Mouse (Mus musculus) MEL (cell line): ENCODE measurements around the gene Eif1ad. TPM values are rescaled to one million over a fixed set of nuclear protein-coding genes. Genes with fewer than 3 reads are reported as not detected.
A peak's percentile ranks its signal among the peaks of the same experiment; 100 is the strongest.

ENCODE experiments used
- DNase-seq: peaks from one replicate; pipeline ENCODE4 v3.0.0; 2011; ENCODE audit warnings: low read depth, low spot score
- H3K27ac ChIP-seq: 2 replicates; pipeline ENCODE4 v1.5.1; 2012; ENCODE audit warnings: low read depth, mild to moderate bottlenecking, control low read depth, low read length, moderate library complexity; ENCODE audit not compliant: control insufficient read depth
- H3K27me3 ChIP-seq, 2 experiments: fragments of 150-350 bp in 1 of 2; sonication (generic) in 1 of 2; 2 replicates each; pipeline ENCODE4 v1.6.1; 2012; ENCODE audit warnings: low read length in 2 of 2, mild to moderate bottlenecking in 2 of 2, improper control_type of control experiment in 1 of 2, moderate library complexity in 1 of 2; ENCODE audit not compliant: insufficient read depth in 2 of 2, control insufficient read depth in 1 of 2
- H3K36me3 ChIP-seq, 2 experiments: 2 replicates each; pipeline ENCODE4 v1.6.1; 2012 to 2014; ENCODE audit warnings: low read length in 2 of 2, improper control_type of control experiment in 1 of 2, inconsistent platforms in 1 of 2, mild to moderate bottlenecking in 1 of 2; ENCODE audit not compliant: insufficient read depth in 2 of 2, control insufficient read depth in 1 of 2
- H3K4me1 ChIP-seq, 2 experiments: fragments of 150-350 bp in 1 of 2; sonication (generic) in 1 of 2; 2 replicates each; pipeline ENCODE4 v1.6.1; 2012; ENCODE audit warnings: low read length in 2 of 2, improper control_type of control experiment in 1 of 2, mild to moderate bottlenecking in 1 of 2; ENCODE audit not compliant: insufficient read depth in 2 of 2, control insufficient read depth in 1 of 2
- H3K4me3 ChIP-seq, 2 experiments: fragments of 150-350 bp in 1 of 2; sonication (generic) in 1 of 2; 2 replicates each; pipeline ENCODE4 v1.5.1; 2012; ENCODE audit warnings: low read depth in 2 of 2, low read length in 2 of 2, mild to moderate bottlenecking in 2 of 2, moderate library complexity in 2 of 2, control low read depth in 1 of 2, improper control_type of control experiment in 1 of 2; ENCODE audit not compliant: control insufficient read depth in 1 of 2, insufficient read depth in 1 of 2
- H3K79me2 ChIP-seq: 2 replicates; pipeline ENCODE4 v1.6.1; 2012; ENCODE audit warnings: mild to moderate bottlenecking, low read length, moderate library complexity; ENCODE audit not compliant: control insufficient read depth, poor library complexity, insufficient read depth
- H3K9ac ChIP-seq: 2 replicates; pipeline ENCODE4 v1.6.1; 2012; ENCODE audit warnings: low read depth, mild to moderate bottlenecking, control low read depth, low read length, moderate library complexity; ENCODE audit not compliant: control insufficient read depth, poor library complexity, severe bottlenecking
- H3K9me3 ChIP-seq: fragments of 150-350 bp; sonication (generic); replicated peaks from 2 replicates; pipeline ENCODE4 v1.6.1; 2012; ENCODE audit warnings: mild to moderate bottlenecking, low read length, improper control_type of control experiment, moderate library complexity; ENCODE audit not compliant: insufficient read depth
- BHLHE40 ChIP-seq: IDR thresholded peaks from 2 replicates; pipeline ENCODE4 v1.6.1; 2012; ENCODE audit warnings: low read depth, mild to moderate bottlenecking, inconsistent platforms, low read length, improper control_type of control experiment, borderline replicate concordance
- CTCF ChIP-seq, 3 experiments: IDR thresholded peaks in 2 of 3; conservative IDR thresholded peaks in 1 of 3; 2 replicates each; pipeline ENCODE4 v1.5.1; 2011 to 2012; ENCODE audit warnings: low read length in 3 of 3, low read depth in 2 of 3, mild to moderate bottlenecking in 2 of 3, improper control_type of control experiment in 1 of 3, inconsistent platforms in 1 of 3, mixed read lengths in 1 of 3, moderate library complexity in 1 of 3; ENCODE audit not compliant: control insufficient read depth in 1 of 3, insufficient read depth in 1 of 3, poor library complexity in 1 of 3, severe bottlenecking in 1 of 3
- E2F4 ChIP-seq: IDR thresholded peaks from 2 replicates; pipeline ENCODE4 v1.6.1; 2011; ENCODE audit warnings: low read depth, low read length, improper control_type of control experiment, borderline replicate concordance
- GABPA ChIP-seq: IDR thresholded peaks from 2 replicates; pipeline ENCODE4 v1.6.1; 2012; ENCODE audit warnings: low read depth, mild to moderate bottlenecking, inconsistent platforms, low read length, improper control_type of control experiment, moderate library complexity
- GATA1 ChIP-seq: IDR thresholded peaks from 2 replicates; pipeline ENCODE4 v1.6.1; 2011; ENCODE audit warnings: low read depth, low read length, improper control_type of control experiment
- JUND ChIP-seq: IDR thresholded peaks from 2 replicates; pipeline ENCODE4 v1.6.1; 2011; ENCODE audit warnings: low read depth, mild to moderate bottlenecking, improper control_type of control experiment, low read length
- KAT2A ChIP-seq: conservative IDR thresholded peaks from 2 replicates; pipeline ENCODE4 v1.6.1; 2012; ENCODE audit warnings: low read depth, low read length, improper control_type of control experiment, inconsistent platforms
- MAZ ChIP-seq: IDR thresholded peaks from 2 replicates; pipeline ENCODE4 v1.6.1; 2012; ENCODE audit warnings: low read depth, mild to moderate bottlenecking, inconsistent platforms, low read length, improper control_type of control experiment
- MEF2A ChIP-seq: IDR thresholded peaks from 2 replicates; pipeline ENCODE4 v1.6.1; 2014; ENCODE audit warnings: low read depth, mild to moderate bottlenecking, inconsistent platforms, low read length, improper control_type of control experiment; ENCODE audit not compliant: poor library complexity, insufficient replicate concordance, severe bottlenecking; ENCODE audit errors: extremely low read depth
- MXI1 ChIP-seq: IDR thresholded peaks from 2 replicates; pipeline ENCODE4 v1.6.1; 2011; ENCODE audit warnings: mild to moderate bottlenecking, low read depth, low read length, improper control_type of control experiment
- MYB ChIP-seq: IDR thresholded peaks from 2 replicates; pipeline ENCODE4 v1.6.1; 2011; ENCODE audit warnings: mild to moderate bottlenecking, low read depth, low read length, improper control_type of control experiment
- MYC ChIP-seq: IDR thresholded peaks from 2 replicates; pipeline ENCODE4 v1.6.1; 2011; ENCODE audit warnings: low read depth, mild to moderate bottlenecking, low read length, improper control_type of control experiment, moderate library complexity
- NELFE ChIP-seq: IDR thresholded peaks from 2 replicates; pipeline ENCODE4 v1.6.1; 2011; ENCODE audit warnings: low read depth, low read length, improper control_type of control experiment
- RAD21 ChIP-seq: IDR thresholded peaks from 2 replicates; pipeline ENCODE4 v1.6.1; 2011; ENCODE audit warnings: mild to moderate bottlenecking, low read depth, low read length, improper control_type of control experiment
- SIN3A ChIP-seq: IDR thresholded peaks from 2 replicates; pipeline ENCODE4 v1.6.1; 2012; ENCODE audit warnings: low read length, improper control_type of control experiment, inconsistent platforms
- SMC3 ChIP-seq: IDR thresholded peaks from 2 replicates; pipeline ENCODE4 v1.6.1; 2011; ENCODE audit warnings: low read depth, low read length, improper control_type of control experiment
- UBTF ChIP-seq: IDR thresholded peaks from 2 replicates; pipeline ENCODE4 v1.6.1; 2012; ENCODE audit warnings: low read depth, mild to moderate bottlenecking, inconsistent platforms, low read length, improper control_type of control experiment, moderate library complexity, borderline replicate concordance; ENCODE audit not compliant: insufficient read depth
- USF1 ChIP-seq: IDR thresholded peaks from 2 replicates; pipeline ENCODE4 v1.6.1; 2014; ENCODE audit warnings: low read depth, mild to moderate bottlenecking, inconsistent platforms, low read length, improper control_type of control experiment, moderate library complexity
- ZKSCAN1 ChIP-seq: IDR thresholded peaks from 2 replicates; pipeline ENCODE4 v1.6.1; 2012; ENCODE audit warnings: low read depth, mild to moderate bottlenecking, inconsistent platforms, low read length, improper control_type of control experiment, moderate library complexity
- ZMIZ1 ChIP-seq: IDR thresholded peaks from 2 replicates; pipeline ENCODE4 v1.6.1; 2012; ENCODE audit warnings: low read depth, mild to moderate bottlenecking, inconsistent platforms, low read length, improper control_type of control experiment, moderate library complexity
- ZNF384 ChIP-seq: IDR thresholded peaks from 2 replicates; pipeline ENCODE4 v1.6.1; 2012; ENCODE audit warnings: low read depth, mild to moderate bottlenecking, inconsistent platforms, low read length, improper control_type of control experiment
- polyA plus RNA-seq, 2 experiments: library from polyadenylated mRNA; stranded (reverse) in 1 of 2; unstranded in 1 of 2; fragments of >175 nt in 1 of 2; fragments of >200 nt in 1 of 2; gene quantifications; 2 replicates each; pipeline versions ENCODE4 v1.2.1 to v1.2.4; 2012; ENCODE audit warnings: low replicate concordance in 2 of 2, low read depth in 1 of 2; ENCODE audit not compliant: insufficient read length in 2 of 2, insufficient read depth in 1 of 2, missing spikeins in 1 of 2
- total RNA-seq: library from RNA; depleted of rRNA; stranded (reverse); fragments of 300-350 nt; gene quantifications from 2 replicates; pipeline ENCODE4 v1.2.3, GENCODE M21; 2012

Gene Eif1ad
- total and polyA plus RNA-seq, 3 experiments, result 121 to 129 TPM; not detected in 1

DNA sequence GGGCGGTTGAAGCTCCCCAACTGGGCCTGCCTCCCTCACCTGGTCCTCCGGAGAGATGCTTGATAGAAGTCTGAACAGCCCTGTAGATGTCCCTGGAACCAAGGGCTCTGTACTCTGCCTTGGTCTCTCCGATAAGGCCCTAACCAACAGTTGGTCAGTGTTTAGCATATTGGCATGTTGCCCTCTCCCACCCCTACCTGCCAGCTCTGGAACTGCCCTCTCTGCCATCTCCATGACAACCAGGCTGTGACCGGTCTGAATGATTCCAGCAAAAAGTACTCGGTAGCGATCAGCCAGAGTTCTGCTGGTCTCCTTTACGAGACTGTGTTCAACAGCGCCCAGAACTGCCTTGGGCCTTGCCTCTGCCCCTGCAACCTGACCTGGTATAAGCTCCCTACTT is 35.8 kb downstream of the Eif1ad start, which contains the start of gene Tsga10ip:
TSS of gene Tsga10ip (minus strand) at position 234 of the 400 bp plus-strand sequence.
- no peak within 1 kb of the TSS for H3K27ac ChIP-seq
- H3K4me1 ChIP-seq, result peaks cover 3% of the 10 kb centered on the region in 2 experiments
- H3K9me3 ChIP-seq, result no peaks in the 10 kb centered on the region
- DNase-seq, result no peak
- TF ChIP-seq GATA1 (no peak), CTCF (IDR thresholded peaks at IDR 0.05 in 2 of 3, conservative IDR thresholded peaks at IDR 0.05 in 1 of 3; ENCODE audit: control insufficient read depth in 1 of 3, insufficient read depth in 1 of 3, low read depth in 2 of 3, low read length in 3 of 3, poor library complexity in 1 of 3, severe bottlenecking in 1 of 3) (0 out of 6 replicates have a peak, but pooled peaks of 1 of the 3 experiments have one; percentile 10)
- TF ChIP-seq, all 39 proteins: peak for 1
- H3K79me2 ChIP-seq, result no peaks in the 10 kb centered on the region; the same call in 1 of the 2 replicates
- H3K27me3 ChIP-seq, result no peaks in the 10 kb centered on the region
- H3K9ac ChIP-seq, result no peak within 1 kb of the TSS
- H3K36me3 ChIP-seq, result peaks cover 0 to 3% of the 10 kb centered on the region in 2 experiments; a peak in 1 of 4 replicates
- H3K4me3 ChIP-seq, result no peak within 1 kb of the TSS

DNA sequence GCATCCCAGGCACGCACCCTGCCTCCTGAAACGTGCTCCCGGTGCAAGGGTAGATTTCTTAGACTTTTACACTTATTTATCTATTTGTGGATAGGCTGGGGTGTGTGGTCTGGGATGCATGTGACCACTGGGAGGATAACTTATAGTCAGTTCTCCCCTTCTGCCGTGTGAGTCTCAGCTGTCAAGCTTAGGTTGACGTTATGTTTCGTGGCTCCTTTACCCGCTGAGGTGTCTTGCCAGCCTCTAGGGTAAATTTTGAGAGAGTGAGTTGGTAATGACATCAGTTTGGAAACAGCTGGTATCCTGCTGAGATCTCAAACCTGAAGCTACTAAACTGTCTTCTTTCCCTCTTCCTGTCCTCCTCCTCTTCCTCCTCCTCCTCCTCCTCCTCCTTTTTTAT is 39.4 kb downstream of the Eif1ad start:
- H3K36me3 ChIP-seq, result peaks cover 0 to 3% of the 10 kb centered on the region in 2 experiments; a peak in 2 of 4 replicates
- no peaks in the 10 kb centered on the region for H3K9me3 ChIP-seq
- no peak for TF ChIP-seq SMC3
- TF ChIP-seq MYC, result no peak
- no peak for TF ChIP-seq ZNF384
- no peak for TF ChIP-seq MEF2A
- TF ChIP-seq USF1, result no peak
- TF ChIP-seq SIN3A, result no peak
- no peak for TF ChIP-seq NELFE
- no peak for TF ChIP-seq GABPA
- TF ChIP-seq RAD21, result no peak
- no peak for TF ChIP-seq E2F4
- TF ChIP-seq CTCF (IDR thresholded peaks at IDR 0.05 in 2 of 3, conservative IDR thresholded peaks at IDR 0.05 in 1 of 3; ENCODE audit: control insufficient read depth in 1 of 3, insufficient read depth in 1 of 3, low read depth in 2 of 3, low read length in 3 of 3, poor library complexity in 1 of 3, severe bottlenecking in 1 of 3), result no peak
- TF ChIP-seq JUND, result no peak
- TF ChIP-seq KAT2A, result no peak
- no peak for TF ChIP-seq ZMIZ1
- TF ChIP-seq BHLHE40, result no peak
- no peak for TF ChIP-seq MAZ
- no peak; the same call in 1 of the 2 replicates for TF ChIP-seq MXI1
- no peak for TF ChIP-seq ZKSCAN1
- TF ChIP-seq UBTF, result no peak
- no peak for TF ChIP-seq MYB
- no peaks in the 10 kb centered on the region; the same call in 1 of the 2 replicates for H3K79me2 ChIP-seq
- DNase-seq, result peak; percentile 35
- peak overlapping the region; percentile 55 to 59 for H3K4me3 ChIP-seq
- no peak overlapping the region for H3K27ac ChIP-seq
- H3K9ac ChIP-seq, result peak overlapping the region; percentile 49
- H3K27me3 ChIP-seq, result no peaks in the 10 kb centered on the region
- H3K4me1 ChIP-seq, result peaks cover 6 to 19% of the 10 kb centered on the region in 2 experiments
